Mouse (Mus musculus): Measurements from ENCODE around the gene Zdhhc14. TPM values are rescaled to one million over a fixed set of nuclear protein-coding genes. Genes with fewer than 3 reads are reported as not detected.

Zdhhc14 gene
- polyA plus RNA-seq, 1 experiment from 2014 or later, result 12.8 TPM

DNA sequence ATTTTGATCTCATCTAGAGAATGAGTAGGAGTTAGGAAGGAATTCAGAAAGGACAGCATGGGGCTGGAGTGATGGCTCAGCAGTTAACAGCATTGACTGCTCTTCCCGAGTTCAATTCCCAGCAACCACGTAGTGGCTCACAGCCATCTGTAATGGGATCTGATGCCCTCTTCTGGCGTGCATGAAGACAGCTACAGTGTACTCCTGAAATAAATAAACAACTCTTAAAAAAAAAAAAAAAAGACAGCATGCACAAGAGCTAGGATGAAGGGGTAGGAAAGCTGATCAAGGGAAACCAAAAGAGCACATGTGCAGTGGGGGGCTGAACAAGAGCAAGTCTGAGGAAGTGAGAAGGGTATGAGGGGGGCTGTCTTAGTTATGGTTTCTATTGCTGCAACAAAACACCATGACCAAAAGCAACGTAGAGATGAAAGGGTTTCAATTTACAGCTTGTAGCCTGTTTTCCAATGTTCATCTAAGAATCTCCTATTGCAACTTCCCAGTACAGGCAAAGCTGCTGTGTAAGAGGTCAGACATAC lies 237.3 kb downstream of the Zdhhc14 start:
- ATAC-seq (ENCODE audit: low read depth), result no peak
- H3K27me3 ChIP-seq (ENCODE audit: control insufficient read depth, insufficient read depth, low read length), result no peaks in the 10 kb centered on the region

DNA sequence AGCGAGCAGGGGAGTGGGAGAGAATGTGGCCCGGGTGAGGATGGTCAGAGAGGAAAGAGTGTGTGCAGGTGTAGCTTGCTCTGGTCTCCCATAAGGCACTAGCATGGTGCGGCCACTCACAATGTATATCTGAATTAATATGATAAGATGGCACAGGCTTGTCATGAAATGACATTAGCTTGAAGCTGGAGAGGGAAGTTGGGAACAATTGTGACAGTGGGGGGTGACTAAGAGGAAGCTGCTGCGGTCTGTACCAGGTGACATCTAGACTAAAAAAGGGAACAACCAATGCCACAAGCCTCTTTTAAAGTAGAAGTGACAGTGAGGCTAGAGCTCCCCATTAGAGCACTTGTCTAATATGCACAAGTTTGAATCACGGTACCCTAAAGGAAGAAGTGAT lies 238.2 kb downstream of the Zdhhc14 start:
- Histone ChIP-seq H3K4me2 (ENCODE audit: low read depth, low read length) (no peak overlapping the region), H3K27me3 (ENCODE audit: control insufficient read depth, insufficient read depth, low read length) (no peaks in the 10 kb centered on the region), H3K27ac (ENCODE audit: low read depth, low read length) (no peak overlapping the region), H3K9ac (replicated peaks; ENCODE audit: low read depth, low read length) (no peak overlapping the region), H3K4me3 (ENCODE audit: low read depth, low read length) (no peak overlapping the region), H3K36me3 (ENCODE audit: control insufficient read depth, insufficient read depth, low read length) (no peaks in the 10 kb centered on the region), H3K4me1 (ENCODE audit: control insufficient read depth, insufficient read depth, low read length) (no peaks in the 10 kb centered on the region), H3K9me3 (ENCODE audit: control insufficient read depth, low read length) (no peaks in the 10 kb centered on the region; the same call in 1 of the 2 replicates)
- ATAC-seq (ENCODE audit: low read depth), result no peak
- WGBS, result 94% methylated on average over 5 of the region's 5 CpGs

More for the DNA sequence above, 237.3 kb downstream of the Zdhhc14 start:
- no peaks in the 10 kb centered on the region for H3K4me1 ChIP-seq (ENCODE audit: control insufficient read depth, insufficient read depth, low read length)
- 51% methylated on average over 4 of the region's 4 CpGs for WGBS
- no peak overlapping the region for H3K4me2 ChIP-seq (ENCODE audit: low read depth, low read length)
- H3K4me3 ChIP-seq (ENCODE audit: low read depth, low read length), result no peak overlapping the region
- H3K27ac ChIP-seq (ENCODE audit: low read depth, low read length), result no peak overlapping the region
- H3K36me3 ChIP-seq (ENCODE audit: control insufficient read depth, insufficient read depth, low read length), result no peaks in the 10 kb centered on the region
- H3K9me3 ChIP-seq (ENCODE audit: control insufficient read depth, low read length), result no peaks in the 10 kb centered on the region; the same call in 1 of the 2 replicates
- H3K9ac ChIP-seq (replicated peaks; ENCODE audit: low read depth, low read length), result no peak overlapping the region

DNA sequence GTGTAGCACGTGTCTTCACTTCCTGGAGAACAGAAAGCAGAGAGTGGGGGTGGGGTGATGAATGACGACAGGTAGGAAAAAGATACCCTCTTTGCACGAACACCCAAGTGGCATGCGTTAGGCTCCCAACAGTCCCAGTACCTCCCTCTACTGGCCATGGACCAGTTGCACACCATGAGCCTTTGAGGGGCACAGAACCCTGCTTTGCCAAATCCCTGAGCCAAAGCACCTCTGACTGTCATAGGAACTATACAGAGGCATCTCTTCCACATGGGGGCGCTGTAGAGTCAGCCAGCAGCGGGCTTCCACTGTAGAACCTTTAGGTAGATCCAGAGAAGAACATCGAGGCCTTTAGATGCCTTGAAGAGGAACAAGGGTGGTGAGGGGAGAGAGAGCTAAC lies 241.0 kb downstream of the Zdhhc14 start:
- WGBS, result 25% methylated on average over 7 of the region's 7 CpGs
- Histone ChIP-seq H3K4me1 (ENCODE audit: control insufficient read depth, insufficient read depth, low read length) (no peaks in the 10 kb centered on the region), H3K9ac (replicated peaks; ENCODE audit: low read depth, low read length) (no peak overlapping the region), H3K4me3 (ENCODE audit: low read depth, low read length) (no peak overlapping the region), H3K4me2 (ENCODE audit: low read depth, low read length) (no peak overlapping the region), H3K9me3 (ENCODE audit: control insufficient read depth, low read length) (no peaks in the 10 kb centered on the region; the same call in 1 of the 2 replicates), H3K36me3 (ENCODE audit: control insufficient read depth, insufficient read depth, low read length) (no peaks in the 10 kb centered on the region), H3K27me3 (ENCODE audit: control insufficient read depth, insufficient read depth, low read length) (no peaks in the 10 kb centered on the region), H3K27ac (ENCODE audit: low read depth, low read length) (no peak overlapping the region)
- no peak for ATAC-seq (ENCODE audit: low read depth)

DNA sequence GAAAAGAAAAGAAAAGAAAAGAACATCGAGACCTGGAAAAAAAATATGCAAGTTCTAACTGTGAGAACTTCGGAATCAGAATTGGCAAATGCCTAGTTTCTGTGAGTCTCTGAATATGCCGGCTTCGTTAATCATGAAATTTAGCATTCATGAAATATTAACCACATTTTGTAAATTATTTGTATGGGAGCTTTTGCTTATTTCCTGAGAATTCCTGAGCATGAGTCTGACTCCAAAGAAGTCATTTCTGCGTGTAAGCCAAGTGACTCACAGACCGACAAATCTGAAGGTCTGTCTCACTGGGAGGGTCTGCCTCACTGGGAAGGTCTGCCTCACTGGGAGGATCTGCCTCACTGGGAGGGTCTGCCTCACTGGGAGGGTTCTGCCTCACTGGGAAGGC lies 248.7 kb downstream of the Zdhhc14 start:
- Histone ChIP-seq H3K9me3 (ENCODE audit: control insufficient read depth, low read length) (peaks cover 3% of the 10 kb centered on the region; the same call in 1 of the 2 replicates), H3K27me3 (ENCODE audit: control insufficient read depth, insufficient read depth, low read length) (no peaks in the 10 kb centered on the region), H3K36me3 (ENCODE audit: control insufficient read depth, insufficient read depth, low read length) (no peaks in the 10 kb centered on the region), H3K4me2 (ENCODE audit: low read depth, low read length) (no peak overlapping the region), H3K4me3 (ENCODE audit: low read depth, low read length) (no peak overlapping the region), H3K9ac (replicated peaks; ENCODE audit: low read depth, low read length) (no peak overlapping the region), H3K27ac (ENCODE audit: low read depth, low read length) (no peak overlapping the region), H3K4me1 (ENCODE audit: control insufficient read depth, insufficient read depth, low read length) (no peaks in the 10 kb centered on the region)
- WGBS, result 97% methylated on average over 6 of the region's 6 CpGs
- ATAC-seq (ENCODE audit: low read depth), result no peak

DNA sequence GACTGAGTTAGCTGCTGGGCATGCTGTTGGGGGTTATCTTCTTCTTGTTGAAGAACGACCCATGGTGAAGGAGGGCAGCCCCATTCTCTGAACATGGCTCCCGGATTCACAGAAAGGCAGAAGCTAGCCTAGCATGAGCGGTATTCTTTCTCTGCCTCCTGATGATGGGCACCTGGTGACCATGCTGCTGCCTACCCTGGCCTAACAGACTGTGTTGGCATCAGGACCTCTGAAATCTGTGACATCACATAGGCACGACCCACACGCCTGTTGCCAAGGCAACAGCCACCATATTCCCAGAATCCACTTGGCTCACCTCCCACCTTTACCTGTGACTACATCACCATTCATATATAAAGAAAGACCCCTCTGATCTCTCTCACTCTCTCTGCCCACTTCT lies 251.7 kb downstream of the Zdhhc14 start:
- Histone ChIP-seq H3K27me3 (ENCODE audit: control insufficient read depth, insufficient read depth, low read length) (no peaks in the 10 kb centered on the region), H3K27ac (ENCODE audit: low read depth, low read length) (no peak overlapping the region), H3K36me3 (ENCODE audit: control insufficient read depth, insufficient read depth, low read length) (no peaks in the 10 kb centered on the region), H3K9me3 (ENCODE audit: control insufficient read depth, low read length) (peaks cover 3% of the 10 kb centered on the region; the same call in 1 of the 2 replicates), H3K9ac (replicated peaks; ENCODE audit: low read depth, low read length) (no peak overlapping the region), H3K4me2 (ENCODE audit: low read depth, low read length) (no peak overlapping the region), H3K4me3 (ENCODE audit: low read depth, low read length) (no peak overlapping the region), H3K4me1 (ENCODE audit: control insufficient read depth, insufficient read depth, low read length) (no peaks in the 10 kb centered on the region)
- 93% methylated on average over 5 of the region's 5 CpGs for WGBS
- ATAC-seq (ENCODE audit: low read depth), result no peak

DNA sequence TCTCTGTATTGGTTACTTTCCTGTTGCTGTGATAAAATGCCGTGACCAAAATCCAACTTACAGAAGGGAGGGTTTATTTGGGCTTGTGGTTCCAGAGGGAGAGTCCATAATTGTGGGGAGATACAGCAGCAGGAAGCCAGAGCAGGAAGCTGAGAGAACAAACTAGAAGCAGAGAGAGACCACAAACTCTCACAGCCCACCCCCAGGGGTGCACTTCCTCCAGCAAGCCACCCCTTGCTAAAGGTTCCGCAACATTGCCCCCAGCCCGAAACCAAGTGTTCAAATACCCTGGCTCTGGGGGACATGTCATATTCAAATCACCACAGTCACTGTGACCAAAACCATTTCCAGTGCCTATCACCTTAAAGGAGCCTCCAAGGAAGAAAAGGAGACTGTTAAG lies 254.0 kb downstream of the Zdhhc14 start:
- Histone ChIP-seq H3K9ac (replicated peaks; ENCODE audit: low read depth, low read length) (no peak overlapping the region), H3K4me2 (ENCODE audit: low read depth, low read length) (no peak overlapping the region), H3K4me3 (ENCODE audit: low read depth, low read length) (no peak overlapping the region), H3K36me3 (ENCODE audit: control insufficient read depth, insufficient read depth, low read length) (no peaks in the 10 kb centered on the region), H3K27me3 (ENCODE audit: control insufficient read depth, insufficient read depth, low read length) (no peaks in the 10 kb centered on the region), H3K9me3 (ENCODE audit: control insufficient read depth, low read length) (peaks cover 3% of the 10 kb centered on the region; the same call in 1 of the 2 replicates), H3K4me1 (ENCODE audit: control insufficient read depth, insufficient read depth, low read length) (no peaks in the 10 kb centered on the region), H3K27ac (ENCODE audit: low read depth, low read length) (no peak overlapping the region)
- WGBS, result 91% methylated on average over 3 of the region's 3 CpGs
- no peak for ATAC-seq (ENCODE audit: low read depth)

DNA sequence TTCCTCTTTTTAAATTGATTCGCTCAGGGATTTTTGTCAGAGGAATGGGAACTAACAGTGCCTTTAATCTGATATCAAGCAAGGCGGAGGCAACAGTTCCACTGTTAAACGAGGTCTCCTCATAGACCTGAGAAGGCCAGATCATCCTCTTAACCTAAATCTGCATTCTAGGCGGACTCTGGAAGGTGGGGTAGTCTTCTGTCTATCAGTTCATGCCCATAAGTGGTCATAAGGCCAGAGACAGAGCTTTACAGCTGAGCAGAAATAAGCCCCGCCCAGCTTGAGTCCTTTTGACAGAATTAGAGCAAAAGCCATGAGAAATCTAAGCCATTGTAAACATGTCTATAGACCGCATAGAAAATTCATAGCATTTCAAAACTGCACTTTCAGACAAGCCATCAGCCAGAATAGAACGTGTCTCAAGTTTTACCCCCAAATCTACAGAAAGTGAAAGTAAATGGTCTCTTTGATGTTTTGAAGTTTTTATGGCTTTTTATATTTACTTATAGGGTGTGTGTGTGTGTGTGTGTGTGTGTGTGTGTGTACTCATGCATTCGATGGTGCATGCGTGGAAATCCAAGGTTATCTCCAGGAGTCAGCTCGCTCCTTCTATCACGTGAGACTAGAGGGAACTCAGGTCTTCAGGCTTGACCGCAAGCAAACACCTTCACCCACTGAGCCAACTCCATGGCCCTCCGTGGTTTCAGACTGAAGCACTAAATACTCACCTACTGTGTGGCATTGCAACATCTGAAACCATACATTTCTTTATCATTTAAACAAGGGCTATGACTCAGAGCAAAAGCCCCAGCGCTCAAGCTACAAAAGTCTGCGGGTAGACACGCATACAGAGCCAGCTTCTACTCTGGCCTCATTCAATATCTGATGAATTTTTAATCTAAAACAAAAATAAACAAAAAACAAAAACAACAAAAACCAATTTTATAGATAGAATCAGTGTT lies 255.5 kb downstream of the Zdhhc14 start:
- Histone ChIP-seq H3K27me3 (ENCODE audit: control insufficient read depth, insufficient read depth, low read length) (no peaks in the 10 kb centered on the region), H3K9me3 (ENCODE audit: control insufficient read depth, low read length) (no peaks in the 10 kb centered on the region), H3K4me3 (ENCODE audit: low read depth, low read length) (no peak overlapping the region), H3K36me3 (ENCODE audit: control insufficient read depth, insufficient read depth, low read length) (no peaks in the 10 kb centered on the region), H3K4me1 (ENCODE audit: control insufficient read depth, insufficient read depth, low read length) (peaks cover 6% of the 10 kb centered on the region), H3K27ac (ENCODE audit: low read depth, low read length) (no peak overlapping the region), H3K9ac (replicated peaks; ENCODE audit: low read depth, low read length) (no peak overlapping the region), H3K4me2 (ENCODE audit: low read depth, low read length) (no peak overlapping the region)
- WGBS, result 79% methylated on average over 16 of the region's 16 CpGs
- no peak for ATAC-seq (ENCODE audit: low read depth)

DNA sequence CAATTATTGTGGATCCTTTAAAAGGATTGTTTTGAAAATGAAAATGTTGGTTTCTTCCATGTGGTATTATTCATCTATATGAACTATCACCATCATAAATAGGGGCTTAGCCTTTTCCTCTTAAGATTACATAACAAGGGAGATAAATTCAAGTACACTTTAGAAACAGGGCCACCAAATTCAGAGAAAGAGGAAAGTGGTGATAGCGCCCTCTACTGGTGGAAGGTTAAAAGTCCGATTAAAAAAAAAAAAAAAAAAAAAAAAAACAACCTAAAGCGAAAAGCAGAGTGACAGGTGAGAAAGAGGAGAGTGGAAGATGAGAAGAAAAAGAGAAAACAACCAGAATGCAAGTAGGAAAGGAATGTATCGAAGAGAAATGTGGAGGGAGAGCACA lies 256.1 kb downstream of the Zdhhc14 start:
- no peak overlapping the region for H3K4me3 ChIP-seq (ENCODE audit: low read depth, low read length)
- no peak overlapping the region for H3K9ac ChIP-seq (replicated peaks; ENCODE audit: low read depth, low read length)
- H3K27me3 ChIP-seq (ENCODE audit: control insufficient read depth, insufficient read depth, low read length), result no peaks in the 10 kb centered on the region
- H3K9me3 ChIP-seq (ENCODE audit: control insufficient read depth, low read length), result no peaks in the 10 kb centered on the region
- H3K36me3 ChIP-seq (ENCODE audit: control insufficient read depth, insufficient read depth, low read length), result no peaks in the 10 kb centered on the region
- peaks cover 7% of the 10 kb centered on the region for H3K4me1 ChIP-seq (ENCODE audit: control insufficient read depth, insufficient read depth, low read length)
- WGBS, result 4% methylated on average over 4 of the region's 4 CpGs
- H3K27ac ChIP-seq (ENCODE audit: low read depth, low read length), result no peak overlapping the region
- no peak overlapping the region for H3K4me2 ChIP-seq (ENCODE audit: low read depth, low read length)
- no peak for ATAC-seq (ENCODE audit: low read depth)

DNA sequence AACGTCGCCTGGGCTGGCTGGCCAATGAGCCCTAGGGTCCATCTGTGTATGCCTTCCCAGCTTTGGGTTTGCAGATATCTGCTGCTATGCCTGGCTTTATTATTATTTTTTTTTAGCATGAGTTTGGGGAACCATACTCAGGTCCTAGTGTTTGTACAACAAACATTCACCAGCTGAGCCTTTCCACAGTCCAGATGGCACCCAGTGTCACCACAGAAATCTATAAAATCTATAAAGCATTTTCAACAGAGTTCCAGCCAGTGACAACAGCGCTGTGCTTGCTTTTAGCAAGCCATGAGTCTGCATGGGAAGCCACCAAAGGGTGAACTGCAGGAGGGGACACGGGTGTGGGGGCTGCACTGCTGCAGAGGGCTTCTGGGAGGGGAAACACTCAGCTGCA lies 257.9 kb downstream of the Zdhhc14 start:
- Histone ChIP-seq H3K36me3 (ENCODE audit: control insufficient read depth, insufficient read depth, low read length) (no peaks in the 10 kb centered on the region), H3K9me3 (ENCODE audit: control insufficient read depth, low read length) (no peaks in the 10 kb centered on the region), H3K4me3 (ENCODE audit: low read depth, low read length) (no peak overlapping the region), H3K4me2 (ENCODE audit: low read depth, low read length) (no peak overlapping the region), H3K4me1 (ENCODE audit: control insufficient read depth, insufficient read depth, low read length) (peaks cover 7% of the 10 kb centered on the region), H3K27me3 (ENCODE audit: control insufficient read depth, insufficient read depth, low read length) (no peaks in the 10 kb centered on the region), H3K9ac (replicated peaks; ENCODE audit: low read depth, low read length) (no peak overlapping the region), H3K27ac (ENCODE audit: low read depth, low read length) (no peak overlapping the region)
- no peak for ATAC-seq (ENCODE audit: low read depth)
- 74% methylated on average over 4 of the region's 4 CpGs for WGBS
